Mouse (Mus musculus): ENCODE results near the gene Ppp1r15b. TPM values are rescaled to one million over a fixed set of nuclear protein-coding genes. Genes with fewer than 3 reads are reported as not detected.

Ppp1r15b gene
- polyA plus RNA-seq, 1 experiment from 2014 or later, result 31.8 TPM

- peak; percentile 37; the same call in 1 of the 2 replicates for ATAC-seq (replicated peaks)
- WGBS, result 2% methylated on average over 16 of the region's 16 CpGs
Measured at GRCm38 (mm10) chr1:133183141-133183925, 52.4 kb downstream of the Ppp1r15b start.

GRCm38 (mm10) chr1:133187948-133188680, 57.2 kb downstream of the Ppp1r15b start:
- WGBS, result 6% methylated on average over 4 of the region's 4 CpGs
- H3K9ac ChIP-seq (replicated peaks), result 0 out of 2 replicates have a peak overlapping the region, but pooled peaks have one; percentile 22

More at GRCm38 (mm10) chr1:133183141-133183925, 52.4 kb downstream of the Ppp1r15b start:
- H3K36me3 ChIP-seq, result no peaks in the 10 kb centered on the region
- H3K9me3 ChIP-seq, result no peaks in the 10 kb centered on the region
- H3K4me2 ChIP-seq (replicated peaks), result peak overlapping the region; percentile 78
- peak overlapping the region; percentile 61 for H3K9ac ChIP-seq (replicated peaks)
- H3K27ac ChIP-seq (replicated peaks), result peak overlapping the region; percentile 93
- H3K4me1 ChIP-seq, result peaks cover 60% of the 10 kb centered on the region
- H3K4me3 ChIP-seq, result peak overlapping the region; percentile 58
- no peaks in the 10 kb centered on the region for H3K27me3 ChIP-seq

GRCm38 (mm10) chr1:133188719-133189118, 57.8 kb downstream of the Ppp1r15b start:
- peaks cover 32% of the 10 kb centered on the region for H3K4me1 ChIP-seq

More at GRCm38 (mm10) chr1:133187948-133188680, 57.2 kb downstream of the Ppp1r15b start:
- H3K36me3 ChIP-seq, result no peaks in the 10 kb centered on the region; the same call in 1 of the 2 replicates
- peak overlapping the region; percentile 23; the same call in 1 of the 2 replicates for H3K4me2 ChIP-seq (replicated peaks)
- peaks cover 38% of the 10 kb centered on the region for H3K4me1 ChIP-seq
- H3K27me3 ChIP-seq, result peaks cover 4% of the 10 kb centered on the region
- H3K27ac ChIP-seq (replicated peaks), result peak overlapping the region; percentile 82
- H3K4me3 ChIP-seq, result no peak overlapping the region
- no peaks in the 10 kb centered on the region for H3K9me3 ChIP-seq
- ATAC-seq (replicated peaks), result peak; percentile 79

More at GRCm38 (mm10) chr1:133188719-133189118, 57.8 kb downstream of the Ppp1r15b start:
- 85% methylated on average over 8 of the region's 8 CpGs for WGBS
- Histone ChIP-seq H3K4me3 (no peak overlapping the region), H3K36me3 (no peaks in the 10 kb centered on the region; the same call in 1 of the 2 replicates), H3K27ac (replicated peaks) (peak overlapping the region; percentile 82), H3K9ac (replicated peaks) (no peak overlapping the region), H3K4me2 (replicated peaks) (no peak overlapping the region), H3K27me3 (peaks cover 10% of the 10 kb centered on the region), H3K9me3 (no peaks in the 10 kb centered on the region)
- ATAC-seq (replicated peaks), result no peak

Other genes with a start within 250 kb of the Ppp1r15b start
- gene Mdm4, start 100.6 kb upstream of the Ppp1r15b start, polyA plus RNA-seq (2015; fragmentation: Nextera tagmentation; extraction: Ambion mirVana), result 46.8 and 48.3 TPM in 2 replicates
- gene Pik3c2b, start 85.5 kb upstream of the Ppp1r15b start, polyA plus RNA-seq (2015; fragmentation: Nextera tagmentation; extraction: Ambion mirVana), result 15.7 and 18.7 TPM in 2 replicates
- gene Plekha6, start 33.1 kb downstream of the Ppp1r15b start, polyA plus RNA-seq (2015; fragmentation: Nextera tagmentation; extraction: Ambion mirVana), result 10.6 and 12.8 TPM in 2 replicates
- 0.32 TPM in 1 of 2 replicates, not detected in the other for gene Golt1a, start 178.7 kb downstream of the Ppp1r15b start, polyA plus RNA-seq (2015; fragmentation: Nextera tagmentation; extraction: Ambion mirVana)
- not detected in 2 replicates for gene Kiss1, start 190.7 kb downstream of the Ppp1r15b start, polyA plus RNA-seq (2015; fragmentation: Nextera tagmentation; extraction: Ambion mirVana)
- not detected in 2 replicates for gene Ren1, start 219.4 kb downstream of the Ppp1r15b start, polyA plus RNA-seq (2015; fragmentation: Nextera tagmentation; extraction: Ambion mirVana)
- 5.2 and 5.9 TPM in 2 replicates for gene Etnk2, start 232.4 kb downstream of the Ppp1r15b start, polyA plus RNA-seq (2015; fragmentation: Nextera tagmentation; extraction: Ambion mirVana)

Data from forebrain, embryonic 15.5 days (tissue).